Mouse (Mus musculus): ENCODE measurements around the gene Mdfi. TPM values are rescaled to one million over a fixed set of nuclear protein-coding genes. Genes with fewer than 3 reads are reported as not detected.

Gene Mdfi
- polyA plus RNA-seq, 1 experiment from 2014 or later: 11.7 TPM

- Histone ChIP-seq H3K4me1 (peaks cover 16% of the 10 kb centered on the region; the same call in 1 of the 2 replicates), H3K4me3 (no peak overlapping the region), H3K27ac (replicated peaks) (no peak overlapping the region), H3K36me3 (no peaks in the 10 kb centered on the region), H3K9me3 (no peaks in the 10 kb centered on the region), H3K9ac (replicated peaks) (no peak overlapping the region), H3K4me2 (replicated peaks) (no peak overlapping the region), H3K27me3 (no peaks in the 10 kb centered on the region)
- WGBS: 61% methylated on average over 10 of the region's 10 CpGs
- ATAC-seq (ENCODE audit: low FRiP score, low read depth): no peak
Measured at GRCm38 (mm10) chr17:47815446-47815845, 19.0 kb downstream of the Mdfi start.

DNA sequence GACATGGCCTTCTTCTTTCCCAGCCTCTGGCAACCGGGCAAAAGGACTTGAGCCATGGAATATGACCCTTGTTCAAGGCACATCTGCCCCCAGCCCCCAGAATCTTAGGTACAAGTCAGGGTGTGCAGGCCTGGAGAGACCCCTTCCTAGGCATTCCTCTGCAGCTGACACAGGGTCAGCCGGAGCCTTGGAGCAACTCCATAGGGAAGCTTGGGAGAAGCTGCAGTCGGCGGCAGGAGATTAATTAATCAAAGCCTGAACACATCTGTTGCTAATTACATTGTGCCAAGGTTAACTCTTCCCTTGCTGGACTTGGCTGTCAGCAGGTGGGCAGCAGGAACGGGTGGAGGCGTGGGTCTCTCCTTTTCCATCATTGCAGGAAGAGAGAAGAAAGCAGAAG lies 20.0 kb downstream of the Mdfi start:
- no peak for ATAC-seq (ENCODE audit: low FRiP score, low read depth)
- 35% methylated on average over 6 of the region's 6 CpGs for WGBS
- Histone ChIP-seq H3K9me3 (no peaks in the 10 kb centered on the region), H3K4me3 (no peak overlapping the region), H3K27ac (replicated peaks) (no peak overlapping the region; the same call in 1 of the 2 replicates), H3K36me3 (no peaks in the 10 kb centered on the region), H3K27me3 (no peaks in the 10 kb centered on the region), H3K4me1 (peaks cover 16% of the 10 kb centered on the region; the same call in 1 of the 2 replicates), H3K4me2 (replicated peaks) (no peak overlapping the region), H3K9ac (replicated peaks) (no peak overlapping the region)

- no peaks in the 10 kb centered on the region for H3K36me3 ChIP-seq
- no peaks in the 10 kb centered on the region for H3K27me3 ChIP-seq
- H3K4me1 ChIP-seq: peaks cover 16% of the 10 kb centered on the region; the same call in 1 of the 2 replicates
- WGBS: 71% methylated on average over 5 of the region's 5 CpGs
- H3K27ac ChIP-seq (replicated peaks): no peak overlapping the region
- H3K4me3 ChIP-seq: no peak overlapping the region
- no peak overlapping the region for H3K4me2 ChIP-seq (replicated peaks)
- no peak for ATAC-seq (ENCODE audit: low FRiP score, low read depth)
- H3K9ac ChIP-seq (replicated peaks): no peak overlapping the region
- H3K9me3 ChIP-seq: no peaks in the 10 kb centered on the region
Measured at GRCm38 (mm10) chr17:47813616-47814015, 20.9 kb downstream of the Mdfi start.

DNA sequence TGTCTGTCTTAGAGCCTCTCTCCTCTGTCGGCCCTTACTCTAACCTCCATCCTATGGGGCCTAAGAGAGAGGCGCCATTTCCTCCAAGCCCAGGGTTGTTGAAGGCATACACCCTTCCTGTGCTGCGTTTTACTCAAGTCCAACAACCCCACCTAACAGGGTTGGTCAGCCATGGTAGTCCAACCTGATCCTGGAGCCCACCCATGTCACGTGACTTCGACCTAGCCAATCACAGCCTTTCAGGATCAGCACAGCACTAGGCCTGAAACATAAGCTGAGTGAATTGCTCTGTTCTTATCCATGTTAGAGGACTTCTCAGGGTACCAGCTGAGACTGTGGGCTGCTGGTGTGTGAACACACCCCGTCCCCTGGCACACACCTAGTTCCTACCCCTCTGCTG lies 22.3 kb downstream of the Mdfi start:
- Histone ChIP-seq H3K27ac (replicated peaks) (no peak overlapping the region), H3K27me3 (no peaks in the 10 kb centered on the region), H3K36me3 (no peaks in the 10 kb centered on the region), H3K9me3 (no peaks in the 10 kb centered on the region), H3K4me2 (replicated peaks) (no peak overlapping the region), H3K9ac (replicated peaks) (no peak overlapping the region), H3K4me1 (peaks cover 16% of the 10 kb centered on the region; the same call in 1 of the 2 replicates), H3K4me3 (no peak overlapping the region)
- ATAC-seq (ENCODE audit: low FRiP score, low read depth): no peak
- WGBS: 85% methylated on average over 6 of the region's 6 CpGs

- Histone ChIP-seq H3K4me1 (peaks cover 16% of the 10 kb centered on the region; the same call in 1 of the 2 replicates), H3K4me2 (replicated peaks) (no peak overlapping the region), H3K9me3 (no peaks in the 10 kb centered on the region), H3K9ac (replicated peaks) (no peak overlapping the region), H3K27me3 (no peaks in the 10 kb centered on the region), H3K27ac (replicated peaks) (no peak overlapping the region), H3K4me3 (no peak overlapping the region), H3K36me3 (no peaks in the 10 kb centered on the region)
- ATAC-seq (ENCODE audit: low FRiP score, low read depth): no peak
- WGBS: 68% methylated on average over 15 of the region's 15 CpGs
Measured at GRCm38 (mm10) chr17:47811265-47811800, 23.2 kb downstream of the Mdfi start.

- no peak overlapping the region for H3K4me2 ChIP-seq (replicated peaks)
- no peak overlapping the region for H3K4me3 ChIP-seq
- H3K36me3 ChIP-seq: no peaks in the 10 kb centered on the region
- 63% methylated on average over 9 of the region's 9 CpGs for WGBS
- peaks cover 4% of the 10 kb centered on the region; the same call in 1 of the 2 replicates for H3K27me3 ChIP-seq
- ATAC-seq (ENCODE audit: low FRiP score, low read depth): no peak
- no peak overlapping the region for H3K9ac ChIP-seq (replicated peaks)
- no peak overlapping the region for H3K27ac ChIP-seq (replicated peaks)
- H3K9me3 ChIP-seq: no peaks in the 10 kb centered on the region
- H3K4me1 ChIP-seq: peaks cover 11% of the 10 kb centered on the region
Measured at GRCm38 (mm10) chr17:47806230-47806629, 28.3 kb downstream of the Mdfi start.

- Histone ChIP-seq H3K9ac (replicated peaks) (no peak overlapping the region), H3K27me3 (peaks cover 4% of the 10 kb centered on the region; the same call in 1 of the 2 replicates), H3K9me3 (no peaks in the 10 kb centered on the region), H3K36me3 (no peaks in the 10 kb centered on the region), H3K4me2 (replicated peaks) (no peak overlapping the region), H3K27ac (replicated peaks) (no peak overlapping the region), H3K4me3 (no peak overlapping the region), H3K4me1 (peaks cover 11% of the 10 kb centered on the region)
- no peak for ATAC-seq (ENCODE audit: low FRiP score, low read depth)
- 30% methylated on average over 13 of the region's 13 CpGs for WGBS
Measured at GRCm38 (mm10) chr17:47805047-47805835, 29.2 kb downstream of the Mdfi start.

DNA sequence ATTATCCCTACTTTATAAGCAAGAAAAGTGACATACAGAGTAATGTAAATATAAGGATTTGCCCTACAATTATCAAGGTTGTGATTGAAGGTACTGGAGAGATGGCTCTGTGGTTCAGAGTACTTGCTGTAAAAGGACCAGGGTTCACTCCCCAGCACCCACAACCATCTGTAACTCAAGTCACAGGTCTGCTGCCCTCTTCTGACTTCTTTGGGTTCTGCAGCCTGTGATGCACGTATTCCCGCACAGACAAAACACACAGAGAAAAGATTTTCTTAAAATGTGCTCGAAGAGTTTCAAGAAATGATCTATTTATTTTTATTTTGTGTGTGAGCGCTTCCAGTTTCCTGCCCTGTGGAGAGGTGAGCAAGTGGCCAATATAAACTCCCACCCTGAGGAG lies 30.8 kb downstream of the Mdfi start:
- no peak overlapping the region for H3K4me3 ChIP-seq
- no peaks in the 10 kb centered on the region for H3K36me3 ChIP-seq
- no peak for ATAC-seq (ENCODE audit: low FRiP score, low read depth)
- H3K9ac ChIP-seq (replicated peaks): no peak overlapping the region
- H3K27me3 ChIP-seq: peaks cover 4% of the 10 kb centered on the region; the same call in 1 of the 2 replicates
- no peak overlapping the region for H3K4me2 ChIP-seq (replicated peaks)
- H3K9me3 ChIP-seq: no peaks in the 10 kb centered on the region
- WGBS: 92% methylated on average over 4 of the region's 4 CpGs
- H3K4me1 ChIP-seq: peaks cover 11% of the 10 kb centered on the region
- H3K27ac ChIP-seq (replicated peaks): no peak overlapping the region

- WGBS: 30% methylated on average over 8 of the region's 8 CpGs
- Histone ChIP-seq H3K27ac (replicated peaks) (no peak overlapping the region), H3K9me3 (no peaks in the 10 kb centered on the region), H3K4me3 (no peak overlapping the region), H3K27me3 (peaks cover 4% of the 10 kb centered on the region; the same call in 1 of the 2 replicates), H3K9ac (replicated peaks) (no peak overlapping the region; the same call in 1 of the 2 replicates), H3K4me1 (peaks cover 11% of the 10 kb centered on the region), H3K4me2 (replicated peaks) (no peak overlapping the region), H3K36me3 (no peaks in the 10 kb centered on the region)
- no peak for ATAC-seq (ENCODE audit: low FRiP score, low read depth)
Measured at GRCm38 (mm10) chr17:47802806-47803205, 31.7 kb downstream of the Mdfi start.

- Histone ChIP-seq H3K4me3 (no peak overlapping the region), H3K9me3 (no peaks in the 10 kb centered on the region), H3K4me2 (replicated peaks) (no peak overlapping the region), H3K27ac (replicated peaks) (no peak overlapping the region), H3K36me3 (no peaks in the 10 kb centered on the region), H3K4me1 (peaks cover 14% of the 10 kb centered on the region), H3K9ac (replicated peaks) (no peak overlapping the region), H3K27me3 (no peaks in the 10 kb centered on the region)
- WGBS: 85% methylated on average over 9 of the region's 9 CpGs
- no peak for ATAC-seq (ENCODE audit: low FRiP score, low read depth)
Measured at GRCm38 (mm10) chr17:47797383-47797782, 37.1 kb downstream of the Mdfi start.

GRCm38 (mm10) chr17:47796968-47797367 lies 37.5 kb downstream of the Mdfi start:
- WGBS: 67% methylated on average over 4 of the region's 4 CpGs
- Histone ChIP-seq H3K36me3 (no peaks in the 10 kb centered on the region), H3K4me2 (replicated peaks) (no peak overlapping the region), H3K9me3 (no peaks in the 10 kb centered on the region), H3K27ac (replicated peaks) (no peak overlapping the region), H3K4me1 (peaks cover 17% of the 10 kb centered on the region), H3K4me3 (no peak overlapping the region), H3K9ac (replicated peaks) (no peak overlapping the region), H3K27me3 (peaks cover 3% of the 10 kb centered on the region; the same call in 1 of the 2 replicates)
- ATAC-seq (ENCODE audit: low FRiP score, low read depth): no peak

DNA sequence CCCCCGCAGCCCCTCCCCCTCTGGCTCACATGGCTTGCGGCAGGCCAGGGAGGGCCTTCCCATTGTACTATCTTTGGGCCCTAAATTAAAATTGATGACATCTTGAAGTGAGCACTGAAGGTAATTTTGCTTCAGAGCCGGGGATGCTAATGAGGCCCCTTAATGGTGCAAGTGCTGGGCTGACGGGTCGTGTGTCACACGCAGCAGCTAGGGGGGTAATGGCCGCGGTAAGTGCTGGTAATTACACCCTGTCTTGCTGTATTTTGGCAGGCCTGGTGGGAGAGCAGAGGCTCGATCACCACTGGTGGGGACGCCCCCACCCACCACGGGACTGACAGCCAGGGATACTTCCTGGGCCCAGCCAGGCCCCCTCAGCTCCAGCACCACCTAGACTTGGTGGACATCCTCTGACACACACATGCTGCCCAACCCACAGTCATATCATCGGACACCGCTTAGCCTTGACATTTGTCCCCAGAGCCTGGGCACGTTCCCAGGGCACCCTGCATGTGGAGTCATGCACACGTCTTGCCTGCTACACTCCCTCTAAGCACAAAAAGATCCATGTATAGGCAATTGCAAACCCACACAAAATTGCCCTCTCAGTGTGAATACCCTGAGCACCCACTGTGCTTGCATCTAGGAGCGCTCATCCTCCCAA lies 38.2 kb downstream of the Mdfi start:
- 67% methylated on average over 16 of the region's 16 CpGs for WGBS
- H3K27ac ChIP-seq (replicated peaks): 0 out of 2 replicates have a peak overlapping the region, but pooled peaks have one; percentile 30

More for the DNA sequence above, 38.2 kb downstream of the Mdfi start:
- Histone ChIP-seq H3K4me1 (peaks cover 17% of the 10 kb centered on the region), H3K9ac (replicated peaks) (no peak overlapping the region; the same call in 1 of the 2 replicates), H3K27me3 (peaks cover 10% of the 10 kb centered on the region), H3K4me2 (replicated peaks) (no peak overlapping the region), H3K4me3 (no peak overlapping the region), H3K36me3 (no peaks in the 10 kb centered on the region), H3K9me3 (no peaks in the 10 kb centered on the region)
- ATAC-seq (ENCODE audit: low FRiP score, low read depth): no peak
